Mouse (Mus musculus) heart, postnatal 25 days (tissue): Measurements from ENCODE around the gene Fbxo3. TPM values are rescaled to one million over a fixed set of nuclear protein-coding genes. Genes with fewer than 3 reads are reported as not detected.

Experiments used
- total RNA-seq, 2 experiments: library from RNA; stranded (reverse); gene quantifications; 2 replicates each; pipeline ENCODE4 v1.2.3; 2021

Gene Fbxo3
- total RNA-seq, 2 experiments from 2014 or later = 51.9 to 58.3 TPM

Other genes starting within 250 kb of the Fbxo3 start
- gene Caprin1, start 230.1 kb upstream of the Fbxo3 start, total RNA-seq = 100 to 1,000 TPM; 197 to 217 TPM
- gene Lmo2, start 69.7 kb upstream of the Fbxo3 start, total RNA-seq = 10 to 100 TPM; 19.3 to 19.8 TPM
- not detected for gene 4931422A03Rik, start 640 bp downstream of the Fbxo3 start, total RNA-seq
- gene Gm10912, start 38.1 kb downstream of the Fbxo3 start, total RNA-seq = under 1 TPM in 1 of 2 experiments, not detected in 1; 0.25 TPM
- not detected for gene Gm10799, start 40.8 kb downstream of the Fbxo3 start, total RNA-seq
- 1 to 10 TPM; 1.4 to 3.4 TPM for gene Cd59b, start 42.1 kb downstream of the Fbxo3 start, total RNA-seq
- 10 to 100 TPM; 48.8 to 49.2 TPM for gene Cd59a, start 68.1 kb downstream of the Fbxo3 start, total RNA-seq
- under 1 TPM; 0.42 to 0.56 TPM for gene A930018P22Rik, start 95.0 kb downstream of the Fbxo3 start, total RNA-seq